Comparison of ENCODE assay signal across 20 mouse cellular contexts in genomic region chr6:117686212-117686611, GRCm38 (mm10).
DNase-seq lines count a peak whose midpoint lies in the region; ATAC-seq and TF ChIP-seq lines count a peak whose summit lies in the region.
"Had no signal": no experiment of that assay in that cellular context is flagged by ENCODE, and none has a peak within 500 bp of the region (broad histone marks: within the 10 kb centered on the region; RNA-seq: fewer than 3 reads in every experiment).

No protein-coding gene starts in this region.

- peak; percentile 50 for DNase-seq in heart, adult 11 months
- no peak for DNase-seq in heart, adult 9 months (ENCODE audit: low spot score in 2 of 2)
- DNase-seq in lung, embryonic 14.5 days = peak; percentile 43
- no peak for DNase-seq in lung, postnatal 0 days (ENCODE audit: low spot score)
- peak; percentile 8 for DNase-seq in right cerebral cortex, adult 18-20 months
- no peak for DNase-seq in right cerebral cortex, postnatal 25 days
- peak; percentile 23 for DNase-seq in telencephalon, adult 2 months (ENCODE audit: low read depth, low spot score)
- DNase-seq: adrenal gland, adult 2 months; adrenal gland, postnatal 10 days; adrenal gland, postnatal 25 days; cerebellum, adult 11-12 months; cerebellum, adult 2 months; cerebellum, adult 9-10 months; cerebellum, postnatal 10 days; cerebellum, postnatal 25 days had no signal

- no peak overlapping the region for H3K9ac ChIP-seq in lung, embryonic 14.5 days
- no peak overlapping the region for H3K9ac ChIP-seq in lung, postnatal 0 days (replicated peaks; ENCODE audit: low read depth)
- H3K9ac ChIP-seq in intestine, embryonic 16.5 days (ENCODE audit: low read depth, low read length) = no peak overlapping the region
- H3K9ac ChIP-seq: embryonic facial prominence, embryonic 12.5 days; forebrain, embryonic 13.5 days; forebrain, embryonic 15.5 days had no signal

- WGBS in lung, embryonic 14.5 days = 51% methylated on average over 9 of the region's 9 CpGs
- 60% methylated on average over 9 of the region's 9 CpGs for WGBS in lung, postnatal 0 days
- 67% methylated on average over 9 of the region's 9 CpGs for WGBS in intestine, embryonic 16.5 days

- no peak overlapping the region for H3K4me3 ChIP-seq in lung, embryonic 14.5 days (ENCODE audit: low read depth, low read length)
- H3K4me3 ChIP-seq in lung, postnatal 0 days (ENCODE audit: low read depth, low read length) = no peak overlapping the region
- H3K4me3 ChIP-seq in intestine, embryonic 16.5 days (ENCODE audit: low read length) = no peak overlapping the region
- H3K4me3 ChIP-seq: embryonic facial prominence, embryonic 10.5 days; embryonic facial prominence, embryonic 12.5 days; forebrain, embryonic 13.5 days; forebrain, embryonic 15.5 days had no signal

- no peak for TF ChIP-seq EP300 in lung, postnatal 0 days (IDR thresholded peaks at IDR 0.05)

- no peak for ATAC-seq in lung, embryonic 14.5 days (ENCODE audit: insufficient read depth)
- no peak for ATAC-seq in lung, postnatal 0 days
- ATAC-seq in intestine, embryonic 16.5 days = no peak
- ATAC-seq: forebrain, embryonic 13.5 days; forebrain, embryonic 15.5 days had no signal

- H3K4me2 ChIP-seq in lung, embryonic 14.5 days = no peak overlapping the region
- no peak overlapping the region for H3K4me2 ChIP-seq in lung, postnatal 0 days (replicated peaks; ENCODE audit: low read depth, low read length)
- no peak overlapping the region for H3K4me2 ChIP-seq in intestine, embryonic 16.5 days (ENCODE audit: low read depth, low read length)
- H3K4me2 ChIP-seq: embryonic facial prominence, embryonic 12.5 days; forebrain, embryonic 13.5 days; forebrain, embryonic 15.5 days had no signal

- H3K4me1 ChIP-seq in lung, embryonic 14.5 days (ENCODE audit: insufficient read depth) = 0 out of 2 replicates have a peak, but pooled peaks cover 3% of the 10 kb centered on the region
- no peaks in the 10 kb centered on the region for H3K4me1 ChIP-seq in lung, postnatal 0 days (ENCODE audit: insufficient read depth, low read depth, low read length)
- H3K4me1 ChIP-seq in intestine, embryonic 16.5 days (ENCODE audit: control insufficient read depth, insufficient read depth, low read length) = no peaks in the 10 kb centered on the region
- H3K4me1 ChIP-seq: embryonic facial prominence, embryonic 12.5 days; forebrain, embryonic 13.5 days; forebrain, embryonic 15.5 days had no signal

- no peak for TF ChIP-seq CTCF in lung, embryonic 14.5 days (IDR thresholded peaks at IDR 0.05; ENCODE audit: low read depth)
- no peak for TF ChIP-seq CTCF in lung, postnatal 0 days (IDR thresholded peaks at IDR 0.05)

- no peak overlapping the region for H3K27ac ChIP-seq in lung, embryonic 14.5 days (ENCODE audit: low read depth)
- H3K27ac ChIP-seq in lung, postnatal 0 days (ENCODE audit: low read length) = no peak overlapping the region
- H3K27ac ChIP-seq in intestine, embryonic 16.5 days (ENCODE audit: low read length) = no peak overlapping the region
- H3K27ac ChIP-seq: embryonic facial prominence, embryonic 10.5 days; embryonic facial prominence, embryonic 12.5 days; forebrain, embryonic 13.5 days; forebrain, embryonic 15.5 days had no signal

- no peaks in the 10 kb centered on the region for H3K9me3 ChIP-seq in lung, embryonic 14.5 days (ENCODE audit: low read depth, low read length)
- H3K9me3 ChIP-seq in lung, postnatal 0 days (ENCODE audit: low read length) = no peaks in the 10 kb centered on the region; the same call in 1 of the 2 replicates
- peaks cover 3% of the 10 kb centered on the region; the same call in 1 of the 2 replicates for H3K9me3 ChIP-seq in intestine, embryonic 16.5 days (ENCODE audit: control insufficient read depth, low read length)
- H3K9me3 ChIP-seq: embryonic facial prominence, embryonic 10.5 days; embryonic facial prominence, embryonic 12.5 days; forebrain, embryonic 13.5 days; forebrain, embryonic 15.5 days had no signal

- no peaks in the 10 kb centered on the region for H3K36me3 ChIP-seq in lung, embryonic 14.5 days (ENCODE audit: insufficient read depth)
- H3K36me3 ChIP-seq in lung, postnatal 0 days (ENCODE audit: insufficient read depth, low read length) = no peaks in the 10 kb centered on the region
- H3K36me3 ChIP-seq in intestine, embryonic 16.5 days (ENCODE audit: control insufficient read depth, insufficient read depth, low read length) = no peaks in the 10 kb centered on the region
- H3K36me3 ChIP-seq: embryonic facial prominence, embryonic 10.5 days; embryonic facial prominence, embryonic 12.5 days; forebrain, embryonic 15.5 days had no signal

- H3K27me3 ChIP-seq in lung, embryonic 14.5 days (ENCODE audit: insufficient read depth, low read length) = no peaks in the 10 kb centered on the region
- no peaks in the 10 kb centered on the region for H3K27me3 ChIP-seq in lung, postnatal 0 days (replicated peaks; ENCODE audit: insufficient read depth, low read length)
- H3K27me3 ChIP-seq in intestine, embryonic 16.5 days (replicated peaks; ENCODE audit: control insufficient read depth, insufficient read depth, low read length) = no peaks in the 10 kb centered on the region
- H3K27me3 ChIP-seq: embryonic facial prominence, embryonic 12.5 days; forebrain, embryonic 13.5 days; forebrain, embryonic 15.5 days had no signal

Comparison
In these comparisons a context has a peak if more than half of its experiments do, and no peak if none do; other contexts are left out.
1. DNase-seq: peak in heart, adult 11 months (single experiment), lung, embryonic 14.5 days (single experiment), right cerebral cortex, adult 18-20 months (single experiment) and telencephalon, adult 2 months (single experiment); none in heart, adult 9 months (0 of 2), lung, postnatal 0 days (single experiment) and right cerebral cortex, postnatal 25 days (single experiment).